Mouse (Mus musculus) heart, postnatal 36 days (tissue): ENCODE results near the gene Gcnt2. TPM values are rescaled to one million over a fixed set of nuclear protein-coding genes. Genes with fewer than 3 reads are reported as not detected.

Experiments
- DNase-seq, 2 experiments: peaks; one replicate each; pipeline ENCODE4 v3.0.0; 2021 to 2022
- intact Hi-C: fragments of 180-260 bp; cut with DNase I; formaldehyde crosslinking; loops from one replicate; pipeline ENCODE4 v1.15.1; 2025
- total RNA-seq, 2 experiments: library from RNA; stranded (reverse); gene quantifications; 2 replicates each; pipeline ENCODE4 v1.2.3; 2021

The Gcnt2 gene
- total RNA-seq, 2 experiments from 2014 or later = 9.0 to 11.9 TPM

- intact Hi-C loops = no loop called here
Measured at GRCm38 (mm10) chr13:40899994-40900970, 40.7 kb downstream of the Gcnt2 start.

DNA sequence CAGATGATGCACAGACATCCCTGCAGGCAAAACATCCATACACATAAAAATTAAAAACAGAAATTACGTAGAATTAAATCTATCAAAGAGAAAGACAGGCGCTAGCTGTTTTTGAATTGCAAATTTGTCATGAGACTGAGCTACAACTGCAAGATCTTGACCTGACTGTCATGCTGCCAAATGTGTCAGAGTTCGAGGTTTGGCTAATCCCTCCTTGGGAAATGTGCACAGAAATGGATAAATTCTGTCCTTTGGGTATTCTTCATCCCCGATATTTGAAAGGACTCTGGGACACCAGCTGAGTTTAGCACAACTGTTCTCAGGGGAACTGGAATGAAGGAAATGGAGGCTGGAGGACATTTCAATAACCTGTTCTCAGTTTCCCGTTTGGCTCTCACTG, 41.7 kb downstream of the Gcnt2 start:
- intact Hi-C loops = no loop called here
- peak in 1 of 2 experiments; percentile 36 for DNase-seq

More at GRCm38 (mm10) chr13:40899994-40900970, 40.7 kb downstream of the Gcnt2 start:
- no peak for DNase-seq

- intact Hi-C loops = no loop called here
Measured at GRCm38 (mm10) chr13:40901831-40902459, 42.4 kb downstream of the Gcnt2 start.

DNA sequence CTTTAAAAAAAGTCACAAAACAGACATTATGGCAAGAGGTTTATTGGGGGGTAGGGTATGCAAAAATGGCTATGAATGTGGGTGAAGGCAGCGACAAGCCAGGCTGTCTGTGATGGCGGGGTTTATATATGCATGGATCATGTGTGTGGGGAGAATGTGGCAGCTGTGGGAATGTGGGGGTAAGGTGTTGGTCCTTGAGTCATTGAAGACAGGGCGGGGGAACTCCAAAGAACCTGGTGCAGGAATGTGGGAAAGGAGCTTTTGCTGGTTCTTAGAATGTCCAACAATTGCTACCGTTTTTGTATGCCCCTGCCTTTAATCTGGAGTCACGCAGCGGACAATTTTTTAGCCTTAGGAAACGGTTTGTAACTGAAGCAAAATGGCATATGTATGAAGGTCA, 44.5 kb downstream of the Gcnt2 start:
- intact Hi-C loops = no loop called here
- no peak for DNase-seq

More at GRCm38 (mm10) chr13:40901831-40902459, 42.4 kb downstream of the Gcnt2 start:
- DNase-seq = no peak

DNA sequence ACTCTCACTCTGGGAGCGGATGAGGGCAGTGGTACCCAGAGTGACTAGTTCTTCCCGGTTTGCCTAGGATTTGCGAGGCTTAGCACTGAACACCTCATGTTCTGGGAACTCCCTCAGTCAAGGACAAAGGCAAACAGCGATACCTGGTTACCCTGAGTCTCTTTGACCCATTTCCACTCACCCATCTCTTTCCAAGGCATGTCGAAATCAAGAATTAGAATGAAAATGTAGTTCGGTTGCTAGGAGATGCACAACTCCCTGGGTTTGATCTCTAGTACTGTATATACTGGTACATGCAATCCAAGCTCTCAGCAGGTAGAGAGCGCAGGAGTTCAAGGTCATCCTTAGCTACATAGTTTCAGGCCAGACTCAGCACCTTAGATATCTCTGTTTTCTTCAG, 47.0 kb downstream of the Gcnt2 start:
- DNase-seq = no peak
- intact Hi-C loops = no loop called here

DNA sequence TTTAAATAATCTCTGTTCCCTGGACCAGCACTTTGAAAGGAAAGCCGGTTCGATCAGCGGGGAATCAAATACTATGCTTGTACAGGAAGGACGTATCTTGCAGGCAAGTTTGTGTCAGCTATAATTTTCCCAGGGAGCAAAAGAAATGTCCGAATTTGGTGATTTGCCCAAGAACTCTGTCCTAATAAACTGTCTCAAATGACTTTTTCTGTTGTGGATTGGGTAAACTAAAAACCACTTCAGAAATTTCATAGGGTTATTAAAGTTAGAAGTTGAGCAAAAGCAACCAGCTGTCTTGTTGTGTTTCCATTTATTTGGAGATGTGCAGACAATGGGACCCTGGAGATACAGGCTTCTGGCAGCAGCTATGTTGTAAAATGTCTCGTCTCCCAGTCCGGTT, 47.7 kb downstream of the Gcnt2 start:
- no peak for DNase-seq
- intact Hi-C loops = no loop called here

DNA sequence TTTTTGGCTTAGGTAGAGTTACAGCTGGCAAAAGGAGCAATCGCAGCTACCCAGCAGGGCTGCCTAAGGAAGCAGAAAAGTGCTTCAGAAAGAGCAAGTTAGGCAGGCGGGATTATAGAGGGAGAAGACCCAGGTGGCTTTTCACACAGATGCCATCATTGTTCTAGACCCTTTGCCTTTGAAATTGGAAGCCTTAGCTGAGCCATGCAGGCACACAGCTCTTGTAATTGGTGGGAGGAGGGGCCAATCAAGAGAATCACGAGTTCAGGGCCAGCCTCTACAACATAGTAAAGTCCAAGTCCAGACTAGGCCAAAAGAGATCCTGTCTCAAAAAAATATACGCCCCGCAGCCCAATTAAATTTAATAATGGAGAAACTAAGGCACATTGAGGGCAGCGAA, 48.5 kb downstream of the Gcnt2 start:
- intact Hi-C loops = no loop called here

DNA sequence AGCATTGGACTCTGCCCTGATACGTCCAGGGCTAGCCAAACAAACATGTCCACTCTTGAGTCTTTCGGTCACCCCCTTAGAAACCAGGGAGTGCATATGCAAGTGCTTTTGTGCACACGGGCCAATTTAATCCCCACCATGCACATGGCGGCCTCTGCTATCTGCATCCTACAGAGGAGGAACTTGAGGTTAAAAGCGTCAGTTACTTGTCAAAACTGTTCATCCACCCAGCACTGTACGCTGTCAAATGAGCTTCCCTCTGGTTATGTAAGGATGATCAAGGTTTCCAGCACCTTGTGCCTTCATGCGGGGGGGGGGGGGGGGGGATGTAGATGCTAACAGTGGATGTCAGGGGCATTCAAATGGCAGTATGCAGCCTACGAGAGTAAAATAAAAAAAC, 49.5 kb downstream of the Gcnt2 start:
- intact Hi-C loops = no loop called here
- DNase-seq = no peak

More for the DNA sequence above, 48.5 kb downstream of the Gcnt2 start:
- no peak for DNase-seq

DNA sequence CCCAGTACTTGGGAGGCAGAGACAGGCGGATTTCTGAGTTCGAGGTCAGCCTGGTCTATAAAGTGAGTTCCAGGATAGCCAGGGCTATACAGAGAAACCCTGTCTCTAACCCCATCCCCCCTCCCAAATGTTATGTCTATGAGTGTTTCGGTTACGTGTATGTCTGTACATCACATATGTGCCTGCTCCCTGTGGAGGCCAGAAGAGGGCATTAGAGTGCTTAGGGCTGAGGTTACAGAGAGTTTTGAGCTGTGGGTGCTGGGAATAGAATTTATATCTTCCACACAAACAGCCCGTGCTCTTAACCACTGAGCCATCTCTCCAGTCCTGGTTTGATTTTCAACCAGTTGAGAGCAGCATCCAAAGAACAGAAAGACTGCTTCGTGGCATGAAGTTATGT, 50.5 kb downstream of the Gcnt2 start:
- intact Hi-C loops = no loop called here
- DNase-seq = no peak

- DNase-seq = no peak
- intact Hi-C loops = no loop called here
Measured at GRCm38 (mm10) chr13:40911951-40912350, 52.4 kb downstream of the Gcnt2 start.

DNA sequence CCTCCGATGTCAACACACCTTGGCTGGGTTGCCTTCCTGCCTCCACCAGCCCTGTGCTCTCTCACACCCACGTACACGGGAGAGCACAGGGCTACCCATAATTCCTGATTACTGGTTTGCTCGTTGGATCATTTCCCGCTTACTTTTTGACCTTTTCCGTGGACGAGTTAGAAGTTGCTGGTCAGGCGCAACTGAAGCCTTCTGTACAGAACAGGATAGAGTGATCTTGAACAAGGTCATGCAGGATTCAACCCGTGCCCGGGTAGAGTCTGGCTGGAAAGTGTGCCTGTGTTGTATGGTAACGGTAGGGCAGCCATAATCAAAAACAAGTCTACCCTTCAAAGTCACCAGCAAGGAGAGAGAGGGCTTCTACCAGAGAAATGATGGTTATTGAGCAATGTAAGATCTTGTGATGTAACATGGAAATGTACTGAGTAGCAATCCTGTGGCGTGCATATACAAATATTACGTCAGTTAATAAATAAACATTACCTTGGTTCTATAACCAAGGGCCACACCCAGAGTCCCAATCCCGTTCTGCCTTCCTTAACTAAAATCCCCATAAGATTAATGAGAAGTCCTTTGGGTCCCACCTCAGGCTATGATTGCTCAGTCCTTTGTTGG, 54.0 kb downstream of the Gcnt2 start:
- DNase-seq = no peak
- intact Hi-C loops = no loop called here

DNA sequence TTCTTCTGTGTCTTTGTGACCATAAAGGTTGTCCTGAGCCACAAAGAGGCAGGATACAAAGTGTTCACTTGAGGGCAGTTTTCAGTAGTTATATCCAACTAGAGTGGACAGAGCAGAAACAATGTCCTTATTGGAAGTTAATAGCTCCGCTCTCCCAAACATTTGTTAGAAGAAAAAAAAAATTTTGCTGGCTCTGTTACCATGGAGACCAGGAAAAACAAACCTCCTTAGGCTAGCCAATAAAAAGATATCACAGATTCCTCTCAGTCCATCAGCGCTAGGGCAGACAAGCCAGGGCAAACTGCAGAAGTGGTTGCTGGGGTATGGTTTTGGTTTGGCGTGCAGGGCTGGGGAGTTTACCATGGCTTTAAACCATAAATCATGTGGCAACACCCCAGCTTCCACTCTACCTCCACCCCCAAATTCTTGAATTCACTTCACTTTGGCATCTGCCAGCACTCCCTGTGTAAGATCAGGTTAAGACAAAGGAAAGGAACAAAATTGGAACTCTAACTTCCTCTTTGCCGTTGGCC, 54.6 kb downstream of the Gcnt2 start:
- intact Hi-C loops = no loop called here
- no peak for DNase-seq

DNA sequence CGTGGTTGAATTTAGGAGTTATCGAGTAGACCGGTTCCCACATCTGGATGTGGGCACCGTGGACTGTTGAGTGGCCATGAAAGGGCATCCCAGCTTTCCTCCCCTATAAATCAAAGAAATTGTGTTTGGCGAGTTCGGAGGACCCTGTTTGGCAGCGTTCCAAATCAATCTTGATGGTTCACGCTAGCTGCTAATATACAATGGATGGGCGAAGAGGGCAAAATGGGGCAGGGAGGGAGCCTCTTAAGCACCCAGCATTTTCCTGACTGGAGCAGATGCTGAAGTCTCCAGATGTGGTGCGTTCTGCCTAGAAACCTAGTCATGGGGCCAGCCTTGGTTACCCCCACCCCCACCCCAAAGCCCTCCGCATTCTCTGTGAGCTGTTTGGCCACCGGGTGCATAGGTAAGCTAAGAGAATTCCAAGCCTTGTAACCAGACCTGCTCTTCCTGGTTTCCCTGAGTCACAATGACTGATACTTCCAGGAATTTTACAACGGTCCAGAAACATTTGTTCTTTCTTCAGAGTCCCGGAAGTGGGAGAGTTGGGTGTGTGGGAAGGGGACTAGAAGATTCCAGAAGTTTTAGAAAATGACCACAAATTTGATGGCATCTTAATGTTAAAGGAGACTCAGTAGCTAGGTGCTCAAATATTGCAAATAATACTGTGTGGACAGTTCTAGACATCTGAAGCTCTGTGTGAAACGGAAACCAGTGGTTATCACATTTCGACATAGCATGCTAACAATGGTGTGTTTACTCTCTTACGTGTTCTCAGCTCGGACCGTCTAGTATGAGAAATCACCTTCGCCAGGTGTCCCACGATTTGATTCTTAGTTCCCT, 57.0 kb downstream of the Gcnt2 start:
- intact Hi-C loops = loop anchor here (1.0 to 2.0 kb wide), 3 partner anchors 29 to 62 kb away; no protein-coding TSS in a partner anchor
- DNase-seq = no peak

- intact Hi-C loops = loop anchor here (2.0 kb wide), 2 partner anchors 59 to 63 kb away; no protein-coding TSS in a partner anchor
- DNase-seq = peak; percentile 66
Measured at GRCm38 (mm10) chr13:40917161-40918091, 57.9 kb downstream of the Gcnt2 start.

DNA sequence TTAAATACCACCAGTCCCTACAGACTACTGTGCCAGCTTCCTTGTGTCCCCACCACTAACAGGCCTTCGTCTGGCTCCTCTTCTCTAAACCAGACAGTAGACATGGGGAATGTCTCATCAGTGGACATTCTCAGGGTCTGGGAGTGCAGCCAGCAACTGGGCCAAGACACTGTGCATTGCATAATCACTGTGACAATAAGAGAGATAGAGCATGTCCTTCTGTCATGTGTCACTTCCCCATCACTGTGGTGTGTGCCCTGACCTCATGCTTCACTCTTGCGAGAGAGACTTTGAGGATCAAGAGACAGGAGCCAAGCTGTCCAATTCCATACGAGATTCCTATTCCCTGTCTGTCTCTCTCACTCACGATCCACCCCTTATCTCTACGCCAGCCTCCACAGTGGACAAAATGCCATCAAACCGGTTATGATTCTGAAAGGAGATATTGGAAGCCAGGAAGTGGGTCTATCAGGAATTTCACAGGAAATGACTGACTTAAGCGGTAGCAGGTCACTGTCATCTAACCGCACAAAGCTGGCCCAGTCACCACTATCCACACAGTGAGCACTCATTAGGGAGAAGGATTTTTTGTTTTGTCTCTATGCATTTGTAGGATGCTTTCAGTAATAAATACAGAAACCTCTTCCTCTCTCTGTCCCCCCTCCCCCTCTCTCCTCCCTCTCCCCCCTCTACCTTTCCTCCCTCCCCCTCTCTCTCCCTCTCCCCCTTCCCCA, 61.9 kb downstream of the Gcnt2 start:
- intact Hi-C loops = no loop called here
- peak; percentile 56 to 58 for DNase-seq

GRCm38 (mm10) chr13:40922311-40922877, 62.8 kb downstream of the Gcnt2 start:
- DNase-seq = no peak

DNA sequence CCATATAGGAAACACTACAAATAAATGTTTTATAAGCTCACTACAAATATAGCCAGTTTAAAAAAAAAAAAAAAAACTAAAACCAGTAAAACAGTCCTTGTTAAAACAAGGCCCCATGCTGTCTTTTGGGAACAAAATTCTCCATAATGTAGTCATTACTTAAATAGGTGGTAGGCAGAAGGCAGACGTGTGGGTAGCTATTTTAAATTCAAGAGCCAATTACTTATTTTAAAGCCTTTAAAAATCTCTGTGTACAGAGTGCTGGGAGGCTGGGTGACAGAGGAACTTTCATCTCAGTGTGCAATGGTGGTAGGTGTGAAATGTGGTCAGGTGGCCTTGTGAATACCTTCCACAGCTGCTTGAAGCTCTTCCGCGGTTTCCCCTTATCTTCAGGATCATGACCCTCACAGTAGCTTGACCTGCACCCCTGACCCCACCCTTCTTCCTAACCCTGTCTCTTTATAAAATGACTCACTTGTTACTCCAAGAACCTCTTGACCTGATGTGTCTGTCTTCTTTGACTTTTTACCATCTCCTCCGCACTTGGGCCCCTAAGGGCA, 64.3 kb downstream of the Gcnt2 start:
- no peak for DNase-seq
- intact Hi-C loops = no loop called here

More at GRCm38 (mm10) chr13:40922311-40922877, 62.8 kb downstream of the Gcnt2 start:
- intact Hi-C loops = no loop called here
